Mouse (Mus musculus) limb, embryonic 15.5 days (tissue): ENCODE data around the gene Pard3b. TPM values are rescaled to one million over a fixed set of nuclear protein-coding genes. Genes with fewer than 3 reads are reported as not detected.

ENCODE experiments used
- ATAC-seq: fragments of 200-750 bp; cut with Nextera tagmentation; 2 replicates; pipeline ENCODE4 v1.8.0; 2017; ENCODE audit warnings: low read depth, moderate TSS enrichment; ENCODE audit not compliant: insufficient number of reproducible peaks, low FRiP score, low TSS enrichment
- H3K27ac ChIP-seq: fragments of 300-500 bp; sonication (generic); 2 replicates; pipeline ENCODE4 v1.5.1; 2015; ENCODE audit warnings: moderate library complexity, mild to moderate bottlenecking, inconsistent platforms
- H3K27me3 ChIP-seq: fragments of 300-500 bp; sonication (generic); 2 replicates; pipeline ENCODE4 v1.6.1; 2015; ENCODE audit warnings: inconsistent platforms
- H3K36me3 ChIP-seq: fragments of 300-500 bp; sonication (generic); 2 replicates; pipeline ENCODE4 v1.6.1; 2015; ENCODE audit warnings: inconsistent platforms
- H3K4me1 ChIP-seq: fragments of 300-500 bp; sonication (generic); 2 replicates; pipeline ENCODE4 v1.6.1; 2015; ENCODE audit warnings: inconsistent platforms
- H3K4me2 ChIP-seq: fragments of 300-500 bp; sonication (generic); 2 replicates; pipeline ENCODE4 v1.6.1; 2015; ENCODE audit warnings: mild to moderate bottlenecking, inconsistent platforms
- H3K4me3 ChIP-seq: fragments of 300-500 bp; sonication (generic); 2 replicates; pipeline ENCODE4 v1.5.1; 2015; ENCODE audit warnings: mild to moderate bottlenecking, inconsistent platforms
- H3K9ac ChIP-seq: fragments of 300-500 bp; sonication (generic); 2 replicates; pipeline ENCODE4 v1.6.1; 2015; ENCODE audit warnings: inconsistent platforms
- H3K9me3 ChIP-seq: fragments of 300-500 bp; sonication (generic); 2 replicates; pipeline ENCODE4 v1.6.1; 2016; ENCODE audit warnings: inconsistent platforms
- WGBS: fragments of 180-500 bp; shearing (Covaris S2); methylation state at CpG from one replicate; pipeline ENCODE4 v1.1.7; 2015; 5-methylcytosine and 5-hydroxymethylcytosine counted together
- polyA plus RNA-seq: library from polyadenylated mRNA; unstranded; fragments of >200 nt; fragmentation: Nextera tagmentation; extraction: Ambion mirVana; gene quantifications from 2 replicates; pipeline ENCODE4 v1.2.1, GENCODE M21; 2015

Gene Pard3b
- polyA plus RNA-seq, 1 experiment from 2014 or later: 17.6 TPM

DNA sequence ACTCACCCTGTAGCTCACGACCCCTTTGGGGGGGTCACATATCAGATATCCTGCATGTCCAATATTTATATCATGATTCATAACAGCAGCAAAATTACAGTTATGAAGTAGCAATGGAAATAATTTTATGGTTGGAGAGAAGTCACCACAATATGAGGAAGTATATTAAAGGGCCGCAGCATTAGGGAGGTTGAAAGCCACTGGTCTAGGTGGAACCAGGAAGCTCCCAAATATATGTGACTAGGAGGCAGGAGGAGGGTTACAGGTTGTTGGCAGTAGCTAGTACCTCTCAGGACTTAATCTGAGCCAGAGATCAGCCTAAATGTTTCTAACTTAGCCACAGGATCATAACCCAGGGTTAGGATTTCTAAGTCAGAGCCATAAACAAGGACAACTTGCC lies 1008.2 kb downstream of the Pard3b start:
- H3K9me3 ChIP-seq: no peaks in the 10 kb centered on the region
- H3K4me2 ChIP-seq: no peak overlapping the region
- ATAC-seq: no peak
- no peaks in the 10 kb centered on the region for H3K27me3 ChIP-seq
- no peak overlapping the region for H3K4me3 ChIP-seq
- H3K4me1 ChIP-seq: peaks cover 11% of the 10 kb centered on the region
- H3K36me3 ChIP-seq: no peaks in the 10 kb centered on the region
- 80% methylated on average over 2 of the region's 2 CpGs for WGBS
- no peak overlapping the region for H3K27ac ChIP-seq
- no peak overlapping the region for H3K9ac ChIP-seq

GRCm38 (mm10) chr1:62648116-62648515 lies 1009.5 kb downstream of the Pard3b start:
- no peak overlapping the region for H3K27ac ChIP-seq
- no peaks in the 10 kb centered on the region for H3K27me3 ChIP-seq
- no peaks in the 10 kb centered on the region for H3K9me3 ChIP-seq
- 16% methylated on average over 6 of the region's 6 CpGs for WGBS
- H3K4me1 ChIP-seq: peaks cover 11% of the 10 kb centered on the region
- no peak overlapping the region for H3K4me3 ChIP-seq
- H3K9ac ChIP-seq: no peak overlapping the region
- H3K36me3 ChIP-seq: no peaks in the 10 kb centered on the region
- H3K4me2 ChIP-seq: no peak overlapping the region
- no peak for ATAC-seq

- 39% methylated on average over 5 of the region's 5 CpGs for WGBS
- no peak for ATAC-seq
- no peak overlapping the region for H3K4me3 ChIP-seq
- peaks cover 11% of the 10 kb centered on the region for H3K4me1 ChIP-seq
- no peak overlapping the region for H3K9ac ChIP-seq
- no peaks in the 10 kb centered on the region for H3K36me3 ChIP-seq
- H3K4me2 ChIP-seq: no peak overlapping the region
- no peak overlapping the region for H3K27ac ChIP-seq
- no peaks in the 10 kb centered on the region for H3K27me3 ChIP-seq
- no peaks in the 10 kb centered on the region for H3K9me3 ChIP-seq
These were observed 1010.0 kb downstream of the Pard3b start for GRCm38 (mm10) chr1:62648591-62648990.

- Histone ChIP-seq H3K4me1 (peaks cover 11% of the 10 kb centered on the region), H3K9ac (no peak overlapping the region), H3K9me3 (no peaks in the 10 kb centered on the region), H3K4me3 (no peak overlapping the region), H3K36me3 (no peaks in the 10 kb centered on the region), H3K27ac (no peak overlapping the region), H3K27me3 (no peaks in the 10 kb centered on the region), H3K4me2 (no peak overlapping the region)
- 86% methylated on average over 5 of the region's 5 CpGs for WGBS
- ATAC-seq: no peak
These were observed 1011.9 kb downstream of the Pard3b start for GRCm38 (mm10) chr1:62650491-62650890.

- ATAC-seq: no peak
- 68% methylated on average over 6 of the region's 6 CpGs for WGBS
- H3K36me3 ChIP-seq: no peaks in the 10 kb centered on the region
- no peaks in the 10 kb centered on the region for H3K4me1 ChIP-seq
- H3K27ac ChIP-seq: no peak overlapping the region
- no peak overlapping the region for H3K4me2 ChIP-seq
- no peaks in the 10 kb centered on the region for H3K9me3 ChIP-seq
- H3K4me3 ChIP-seq: no peak overlapping the region
- no peaks in the 10 kb centered on the region for H3K27me3 ChIP-seq
- H3K9ac ChIP-seq: no peak overlapping the region
These were observed 1015.8 kb downstream of the Pard3b start for GRCm38 (mm10) chr1:62654436-62654835.

GRCm38 (mm10) chr1:62664960-62665645 lies 1026.5 kb downstream of the Pard3b start:
- H3K27ac ChIP-seq: no peak overlapping the region
- no peaks in the 10 kb centered on the region for H3K36me3 ChIP-seq
- no peaks in the 10 kb centered on the region for H3K9me3 ChIP-seq
- H3K4me3 ChIP-seq: no peak overlapping the region
- no peak overlapping the region for H3K9ac ChIP-seq
- H3K27me3 ChIP-seq: no peaks in the 10 kb centered on the region
- WGBS: 64% methylated on average over 8 of the region's 8 CpGs
- ATAC-seq: no peak
- no peak overlapping the region for H3K4me2 ChIP-seq
- H3K4me1 ChIP-seq: 0 out of 2 replicates have a peak, but pooled peaks cover 2% of the 10 kb centered on the region

DNA sequence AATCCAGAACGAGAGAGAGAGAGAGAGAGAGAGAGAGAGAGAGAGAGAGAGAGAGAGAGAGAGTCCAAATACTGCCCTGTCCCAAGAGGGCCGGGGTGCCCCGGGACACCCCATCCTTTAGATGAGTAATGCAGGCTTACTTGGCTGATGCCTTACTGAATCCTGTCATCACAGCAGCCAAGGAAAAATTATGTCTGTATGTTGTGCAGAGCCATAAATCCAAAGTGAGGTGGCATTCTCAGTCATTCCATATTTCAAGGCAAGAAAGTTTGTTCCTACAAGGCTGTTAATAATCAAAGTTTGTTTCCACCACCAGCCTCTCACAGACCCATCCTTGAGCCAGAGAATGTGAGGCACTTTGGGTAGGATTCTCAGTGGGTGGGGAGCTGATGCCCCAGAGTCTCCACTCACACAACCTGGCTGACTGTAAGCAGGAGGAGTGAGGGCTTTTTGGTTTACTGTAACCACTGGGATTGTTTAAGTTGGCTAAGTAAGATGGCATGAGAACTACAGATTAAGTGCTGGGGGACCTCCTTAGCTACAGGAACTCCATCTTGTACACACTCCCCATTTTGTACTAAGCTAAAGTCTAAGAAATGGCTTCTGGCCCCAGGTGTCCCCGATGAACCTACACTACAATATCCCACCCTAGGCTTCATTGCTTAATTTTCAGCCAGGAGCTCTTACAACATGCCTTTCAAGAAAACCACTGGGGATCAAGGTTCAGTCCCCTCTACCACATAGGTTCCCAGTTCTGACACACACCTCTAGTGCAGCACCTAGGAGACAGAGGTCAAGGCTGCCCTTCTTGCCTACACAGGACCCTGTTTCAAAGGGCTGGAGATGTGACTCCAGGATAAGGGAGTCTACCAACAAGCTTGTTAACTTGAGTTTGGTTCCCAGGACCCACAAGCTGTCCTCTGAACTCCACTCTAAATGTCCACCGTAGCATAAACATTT lies 1027.4 kb downstream of the Pard3b start:
- no peaks in the 10 kb centered on the region for H3K36me3 ChIP-seq
- H3K4me3 ChIP-seq: no peak overlapping the region
- 0 out of 2 replicates have a peak, but pooled peaks cover 2% of the 10 kb centered on the region for H3K4me1 ChIP-seq
- no peak overlapping the region for H3K27ac ChIP-seq
- H3K9ac ChIP-seq: no peak overlapping the region
- ATAC-seq: no peak
- no peaks in the 10 kb centered on the region for H3K9me3 ChIP-seq
- H3K27me3 ChIP-seq: no peaks in the 10 kb centered on the region
- no peak overlapping the region for H3K4me2 ChIP-seq
- 82% methylated on average over 5 of the region's 5 CpGs for WGBS

DNA sequence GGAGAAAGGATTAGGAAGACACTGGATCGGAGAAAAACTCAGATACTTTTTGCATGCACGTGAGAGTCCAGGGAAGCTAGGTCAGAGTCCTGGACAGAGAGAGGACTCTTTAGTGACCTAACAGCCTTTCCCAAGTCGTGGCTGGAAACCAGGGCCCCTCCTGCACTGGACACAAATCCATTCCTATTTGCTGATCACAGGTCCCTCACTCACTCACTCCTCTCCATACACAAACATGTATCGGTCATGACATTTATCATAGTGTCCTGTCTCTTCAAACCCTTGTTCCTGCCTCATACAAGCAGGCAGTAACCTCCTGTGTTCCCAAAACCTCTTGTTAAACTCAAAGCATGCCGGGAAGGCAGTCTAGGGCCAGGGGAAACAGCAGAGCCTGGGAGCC lies 1028.2 kb downstream of the Pard3b start:
- WGBS: 75% methylated on average over 5 of the region's 5 CpGs

DNA sequence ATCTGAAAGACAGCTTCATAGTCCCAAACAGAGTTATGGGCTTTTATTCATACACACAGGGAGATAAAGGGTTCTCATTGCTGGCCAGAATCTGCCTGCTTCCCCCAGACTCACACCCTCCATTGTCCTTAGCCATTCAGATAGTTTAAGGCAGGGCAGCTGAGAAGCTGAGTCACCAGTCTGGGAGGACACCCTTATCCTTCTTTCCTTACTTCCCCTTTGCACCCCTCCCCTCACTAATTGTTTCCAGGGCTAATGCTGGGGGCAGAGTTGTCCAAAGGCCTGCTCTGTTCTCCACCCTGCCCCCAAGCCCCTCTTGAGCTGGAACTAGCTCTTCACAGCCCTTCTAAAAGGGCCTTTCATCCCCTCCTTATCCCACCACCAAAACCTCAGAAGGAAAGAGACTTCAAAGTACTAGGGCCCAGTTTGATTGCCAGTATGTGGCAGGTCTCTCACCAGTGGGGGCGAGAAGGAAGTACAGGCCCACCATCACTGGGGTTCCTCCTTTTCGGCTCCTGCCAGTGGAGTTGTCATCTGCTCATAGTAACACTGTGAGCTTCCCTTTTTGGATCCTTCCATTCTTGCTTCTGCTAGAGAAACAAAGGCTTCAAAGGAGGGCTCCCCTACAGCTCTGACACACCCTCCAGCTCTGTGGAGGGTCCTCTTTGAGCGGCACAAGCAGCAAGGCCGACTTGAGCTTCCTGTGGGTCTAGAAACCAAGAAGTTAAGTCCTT lies 1040.2 kb downstream of the Pard3b start:
- whole genome bisulfite sequencing: 55% methylated on average over 4 of the region's 4 CpGs
- Histone ChIP-seq H3K4me1 (no peaks in the 10 kb centered on the region; the same call in 1 of the 2 replicates), H3K27ac (no peak overlapping the region), H3K4me3 (no peak overlapping the region), H3K27me3 (no peaks in the 10 kb centered on the region), H3K4me2 (no peak overlapping the region), H3K36me3 (no peaks in the 10 kb centered on the region), H3K9ac (no peak overlapping the region), H3K9me3 (no peaks in the 10 kb centered on the region)
- no peak for ATAC-seq

More for the DNA sequence above, 1028.2 kb downstream of the Pard3b start:
- ATAC-seq: no peak
- H3K36me3 ChIP-seq: no peaks in the 10 kb centered on the region
- no peak overlapping the region for H3K4me2 ChIP-seq
- no peaks in the 10 kb centered on the region for H3K27me3 ChIP-seq
- H3K9me3 ChIP-seq: no peaks in the 10 kb centered on the region
- H3K9ac ChIP-seq: no peak overlapping the region
- H3K4me3 ChIP-seq: no peak overlapping the region
- no peak overlapping the region for H3K27ac ChIP-seq
- 0 out of 2 replicates have a peak, but pooled peaks cover 2% of the 10 kb centered on the region for H3K4me1 ChIP-seq

GRCm38 (mm10) chr1:62679466-62679865 lies 1040.8 kb downstream of the Pard3b start:
- ATAC-seq: no peak
- H3K36me3 ChIP-seq: no peaks in the 10 kb centered on the region
- H3K4me2 ChIP-seq: no peak overlapping the region
- H3K4me1 ChIP-seq: no peaks in the 10 kb centered on the region; the same call in 1 of the 2 replicates
- no peak overlapping the region for H3K9ac ChIP-seq
- no peaks in the 10 kb centered on the region for H3K9me3 ChIP-seq
- no peaks in the 10 kb centered on the region for H3K27me3 ChIP-seq
- no peak overlapping the region for H3K27ac ChIP-seq
- 84% methylated on average over 2 of the region's 2 CpGs for WGBS
- no peak overlapping the region for H3K4me3 ChIP-seq

DNA sequence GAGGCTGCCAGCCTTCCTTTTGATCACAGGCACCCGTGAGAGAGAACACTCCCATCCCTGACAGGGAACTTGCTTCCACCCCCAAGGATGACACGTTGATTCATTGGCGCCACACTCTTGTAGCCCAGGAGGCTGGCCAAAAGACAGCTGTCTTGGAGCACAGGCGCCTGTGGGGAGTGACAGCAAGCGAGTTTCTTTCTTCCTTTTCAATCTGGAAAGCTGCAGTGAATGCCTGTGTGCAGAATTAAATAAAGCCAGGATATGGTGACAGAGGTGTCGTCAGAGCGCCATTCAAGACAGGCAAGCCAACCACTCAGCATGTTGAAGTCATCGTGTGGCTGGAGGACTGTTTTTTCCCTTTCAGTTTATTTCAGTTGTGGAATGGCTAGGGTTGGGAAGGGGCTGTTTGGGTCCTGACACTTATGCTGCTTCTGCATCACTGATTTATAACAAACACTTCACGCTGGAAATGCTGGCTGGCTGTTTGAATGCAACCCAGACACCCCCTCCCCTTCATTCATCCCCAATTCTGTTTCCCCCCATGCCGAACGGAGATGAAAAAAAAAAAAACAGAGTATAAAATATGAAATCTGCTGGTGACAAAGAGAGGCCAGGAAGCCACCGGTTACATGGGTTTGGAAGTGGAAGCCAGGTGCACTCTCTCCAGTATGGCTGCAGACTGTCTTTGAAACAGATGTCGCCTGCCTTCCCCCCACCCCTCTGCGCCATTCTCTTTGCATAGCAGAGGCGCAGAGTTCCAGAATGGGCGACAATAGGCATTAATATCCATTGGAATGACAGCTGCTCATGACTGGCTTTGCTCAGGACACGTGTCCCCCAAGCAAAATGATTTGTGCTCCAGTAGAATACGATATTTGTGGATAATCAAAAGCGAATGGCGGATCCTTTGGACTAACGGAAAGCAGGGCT lies 1044.1 kb downstream of the Pard3b start:
- Histone ChIP-seq H3K4me2 (no peak overlapping the region), H3K27ac (no peak overlapping the region), H3K4me3 (no peak overlapping the region), H3K27me3 (no peaks in the 10 kb centered on the region), H3K4me1 (no peaks in the 10 kb centered on the region; the same call in 1 of the 2 replicates), H3K9ac (no peak overlapping the region), H3K36me3 (no peaks in the 10 kb centered on the region), H3K9me3 (no peaks in the 10 kb centered on the region)
- no peak for ATAC-seq
- 50% methylated on average over 21 of the region's 21 CpGs for WGBS
